Mouse (Mus musculus): ENCODE data around the gene 4933416C03Rik.

GRCm38 (mm10) chr10:116146091-116146490, 32.4 kb upstream of the 4933416C03Rik start:
- no peak for TF ChIP-seq CTCF (IDR thresholded peaks at IDR 0.05; ENCODE audit: low read depth)
- no peak for TF ChIP-seq EP300 (IDR thresholded peaks at IDR 0.05; ENCODE audit: low read depth)
